Mouse (Mus musculus): Measurements from ENCODE around the gene Abhd8. TPM values are rescaled to one million over a fixed set of nuclear protein-coding genes. Genes with fewer than 3 reads are reported as not detected.

Abhd8 gene
- polyA plus RNA-seq, 1 experiment: 231 TPM

GRCm38 (mm10) chr8:71471861-71472260 is 8.4 kb upstream of the Abhd8 start:
- no peak overlapping the region for H3K27ac ChIP-seq (ENCODE audit: control insufficient read depth, insufficient read depth, low read depth, low read length)
- no peak for TF ChIP-seq POLR2A (IDR thresholded peaks at IDR 0.05; ENCODE audit: control insufficient read depth, low read depth, low read length)
- no peak for TF ChIP-seq CTCF (IDR thresholded peaks at IDR 0.05; ENCODE audit: control insufficient read depth, insufficient read depth, insufficient replicate concordance, low read depth, low read length)
- no peaks in the 10 kb centered on the region for H3K27me3 ChIP-seq (ENCODE audit: control insufficient read depth, insufficient read depth, low read length)
- H3K36me3 ChIP-seq (ENCODE audit: control insufficient read depth, insufficient read depth, low read length): no peaks in the 10 kb centered on the region
- H3K4me3 ChIP-seq (ENCODE audit: control insufficient read depth, low read depth, low read length): no peak overlapping the region
- peaks cover 15% of the 10 kb centered on the region for H3K4me1 ChIP-seq (ENCODE audit: control insufficient read depth, insufficient read depth, low read length)

DNA sequence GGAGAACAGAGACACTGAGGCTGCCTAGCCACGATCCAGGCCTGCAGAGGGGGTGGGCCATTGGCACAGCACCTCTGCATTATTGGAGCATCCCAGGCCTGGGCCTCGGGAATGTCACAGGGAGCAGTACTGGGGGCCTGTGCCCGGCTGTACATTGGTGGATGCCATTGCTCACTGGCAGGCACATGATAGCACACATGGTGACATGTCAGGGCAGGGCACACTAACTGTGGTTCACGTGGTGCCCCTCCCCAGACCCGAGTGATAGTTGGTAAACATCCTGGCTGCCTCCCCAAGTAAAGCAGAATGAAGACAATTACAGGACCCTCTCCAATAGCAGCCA is 7.4 kb upstream of the Abhd8 start:
- no peak overlapping the region; the same call in 1 of the 2 replicates for H3K27ac ChIP-seq (ENCODE audit: control insufficient read depth, insufficient read depth, low read depth, low read length)
- H3K4me3 ChIP-seq (ENCODE audit: control insufficient read depth, low read depth, low read length): peak overlapping the region; percentile 88
- no peaks in the 10 kb centered on the region for H3K36me3 ChIP-seq (ENCODE audit: control insufficient read depth, insufficient read depth, low read length)
- H3K27me3 ChIP-seq (ENCODE audit: control insufficient read depth, insufficient read depth, low read length): no peaks in the 10 kb centered on the region
- TF ChIP-seq CTCF (IDR thresholded peaks at IDR 0.05; ENCODE audit: control insufficient read depth, insufficient read depth, insufficient replicate concordance, low read depth, low read length) (no peak), POLR2A (IDR thresholded peaks at IDR 0.05; ENCODE audit: control insufficient read depth, low read depth, low read length) (no peak)
- peaks cover 9% of the 10 kb centered on the region for H3K4me1 ChIP-seq (ENCODE audit: control insufficient read depth, insufficient read depth, low read length)

GRCm38 (mm10) chr8:71470146-71470912 is 6.9 kb upstream of the Abhd8 start:
- no peaks in the 10 kb centered on the region for H3K36me3 ChIP-seq (ENCODE audit: control insufficient read depth, insufficient read depth, low read length)
- peaks cover 7% of the 10 kb centered on the region for H3K4me1 ChIP-seq (ENCODE audit: control insufficient read depth, insufficient read depth, low read length)
- peak overlapping the region; percentile 88 for H3K4me3 ChIP-seq (ENCODE audit: control insufficient read depth, low read depth, low read length)
- H3K27me3 ChIP-seq (ENCODE audit: control insufficient read depth, insufficient read depth, low read length): no peaks in the 10 kb centered on the region
- TF ChIP-seq CTCF (IDR thresholded peaks at IDR 0.05; ENCODE audit: control insufficient read depth, insufficient read depth, insufficient replicate concordance, low read depth, low read length) (no peak), POLR2A (IDR thresholded peaks at IDR 0.05; ENCODE audit: control insufficient read depth, low read depth, low read length) (peak; percentile 54; the same call in 1 of the 2 replicates)
- peak overlapping the region; percentile 84 for H3K27ac ChIP-seq (ENCODE audit: control insufficient read depth, insufficient read depth, low read depth, low read length)

- TF ChIP-seq POLR2A (IDR thresholded peaks at IDR 0.05; ENCODE audit: control insufficient read depth, low read depth, low read length): no peak
- no peak for TF ChIP-seq CTCF (IDR thresholded peaks at IDR 0.05; ENCODE audit: control insufficient read depth, insufficient read depth, insufficient replicate concordance, low read depth, low read length)
- Histone ChIP-seq H3K4me1 (ENCODE audit: control insufficient read depth, insufficient read depth, low read length) (peaks cover 13% of the 10 kb centered on the region), H3K27me3 (ENCODE audit: control insufficient read depth, insufficient read depth, low read length) (no peaks in the 10 kb centered on the region), H3K4me3 (ENCODE audit: control insufficient read depth, low read depth, low read length) (peak overlapping the region; percentile 88), H3K36me3 (ENCODE audit: control insufficient read depth, insufficient read depth, low read length) (no peaks in the 10 kb centered on the region), H3K27ac (ENCODE audit: control insufficient read depth, insufficient read depth, low read depth, low read length) (peak overlapping the region; percentile 84)
Measured at GRCm38 (mm10) chr8:71469411-71469810, 6.0 kb upstream of the Abhd8 start.

- Histone ChIP-seq H3K4me1 (ENCODE audit: control insufficient read depth, insufficient read depth, low read length) (peaks cover 18% of the 10 kb centered on the region), H3K36me3 (ENCODE audit: control insufficient read depth, insufficient read depth, low read length) (no peaks in the 10 kb centered on the region), H3K27ac (ENCODE audit: control insufficient read depth, insufficient read depth, low read depth, low read length) (peak within 1 kb of the TSS; percentile 84), H3K27me3 (ENCODE audit: control insufficient read depth, insufficient read depth, low read length) (no peaks in the 10 kb centered on the region), H3K4me3 (ENCODE audit: control insufficient read depth, low read depth, low read length) (peak within 1 kb of the TSS; percentile 88)
- TF ChIP-seq POLR2A (IDR thresholded peaks at IDR 0.05; ENCODE audit: control insufficient read depth, low read depth, low read length): peak; percentile 81
- no peak for TF ChIP-seq CTCF (IDR thresholded peaks at IDR 0.05; ENCODE audit: control insufficient read depth, insufficient read depth, insufficient replicate concordance, low read depth, low read length)
Measured at GRCm38 (mm10) chr8:71468916-71469315, 5.5 kb upstream of the Abhd8 start, which contains the start of gene Dda1. Gene Dda1, plus strand, starts transcription at chr8:71469199.

- TF ChIP-seq CTCF (IDR thresholded peaks at IDR 0.05; ENCODE audit: control insufficient read depth, insufficient read depth, insufficient replicate concordance, low read depth, low read length) (no peak), POLR2A (IDR thresholded peaks at IDR 0.05; ENCODE audit: control insufficient read depth, low read depth, low read length) (no peak)
- Histone ChIP-seq H3K36me3 (ENCODE audit: control insufficient read depth, insufficient read depth, low read length) (no peaks in the 10 kb centered on the region), H3K4me3 (ENCODE audit: control insufficient read depth, low read depth, low read length) (peak overlapping the region; percentile 88; the same call in 1 of the 2 replicates), H3K4me1 (ENCODE audit: control insufficient read depth, insufficient read depth, low read length) (peaks cover 21% of the 10 kb centered on the region), H3K27me3 (ENCODE audit: control insufficient read depth, insufficient read depth, low read length) (no peaks in the 10 kb centered on the region), H3K27ac (ENCODE audit: control insufficient read depth, insufficient read depth, low read depth, low read length) (no peak overlapping the region)
Measured at GRCm38 (mm10) chr8:71468001-71468400, 4.5 kb upstream of the Abhd8 start.

- Histone ChIP-seq H3K27me3 (ENCODE audit: control insufficient read depth, insufficient read depth, low read length) (no peaks in the 10 kb centered on the region), H3K36me3 (ENCODE audit: control insufficient read depth, insufficient read depth, low read length) (no peaks in the 10 kb centered on the region), H3K4me3 (ENCODE audit: control insufficient read depth, low read depth, low read length) (peak overlapping the region; percentile 8; the same call in 1 of the 2 replicates), H3K27ac (ENCODE audit: control insufficient read depth, insufficient read depth, low read depth, low read length) (no peak overlapping the region), H3K4me1 (ENCODE audit: control insufficient read depth, insufficient read depth, low read length) (peaks cover 26% of the 10 kb centered on the region)
- no peak for TF ChIP-seq POLR2A (IDR thresholded peaks at IDR 0.05; ENCODE audit: control insufficient read depth, low read depth, low read length)
- TF ChIP-seq CTCF (IDR thresholded peaks at IDR 0.05; ENCODE audit: control insufficient read depth, insufficient read depth, insufficient replicate concordance, low read depth, low read length): no peak
Measured at GRCm38 (mm10) chr8:71467201-71467600, 3.7 kb upstream of the Abhd8 start.
